19 mouse cellular contexts compared by ENCODE assay signal in the genomic region with DNA sequence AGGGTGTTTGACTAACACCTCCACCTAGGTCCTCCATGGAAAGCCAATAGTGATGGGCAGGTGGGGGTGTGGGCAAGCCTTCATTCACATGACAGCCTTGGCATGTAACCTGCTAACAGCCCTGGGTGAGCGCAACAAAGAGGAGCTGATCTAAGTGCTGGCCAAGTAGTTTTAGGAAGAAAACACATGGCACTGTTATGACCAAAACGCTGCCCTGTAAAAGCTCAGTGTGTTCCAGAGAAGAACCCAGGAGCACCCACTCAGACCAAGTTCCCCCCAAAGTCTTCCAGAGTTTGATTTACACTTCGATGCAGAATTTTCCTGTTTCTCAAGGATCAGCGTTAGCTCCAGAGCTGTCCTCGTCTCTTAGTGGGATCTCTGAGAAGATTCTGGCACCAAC.
DNase-seq lines count a peak whose midpoint lies in the region; TF ChIP-seq lines count a peak whose summit lies in the region.
"Had no signal": no experiment of that assay in that cellular context is flagged by ENCODE, and none has a peak within 500 bp of the region (broad histone marks: within the 10 kb centered on the region; RNA-seq: fewer than 3 reads in every experiment).

No protein-coding gene starts in this region.

- intact Hi-C loops in left cerebral cortex, adult 2 months (cut with DNase I) = no loop called here

- DNase-seq in heart, adult 11 months = peak; percentile 67
- no peak for DNase-seq in heart, adult 9 months (ENCODE audit: low spot score in 2 of 2)
- peak; percentile 54 for DNase-seq in heart, embryonic 10.5 days (ENCODE audit: low spot score)
- no peak for DNase-seq in heart, adult 8-10 months (ENCODE audit: low spot score)
- peak; percentile 3 for DNase-seq in embryonic facial prominence, embryonic 10.5 days (ENCODE audit: low spot score)
- no peak for DNase-seq in left cerebral cortex, adult 2 months (ENCODE audit: extremely low spot score in 1 of 2, low spot score in 2 of 2)
- DNase-seq: adrenal gland, adult 2 months; adrenal gland, adult 8-10 months; adrenal gland, postnatal 10 days; adrenal gland, postnatal 14 days; adrenal gland, postnatal 25 days; adrenal gland, postnatal 36 days; B cell, adult 2 months; cerebellum, adult 11 months; cerebellum, adult 11-12 months; cerebellum, adult 18-20 months had no signal

- H3K27ac ChIP-seq in heart, embryonic 10.5 days = no peak overlapping the region
- no peak overlapping the region for H3K27ac ChIP-seq in embryonic facial prominence, embryonic 10.5 days (replicated peaks)
- H3K27ac ChIP-seq in left cerebral cortex, adult 2 months = no peak overlapping the region

- no peaks in the 10 kb centered on the region for H3K9me3 ChIP-seq in heart, embryonic 10.5 days
- no peaks in the 10 kb centered on the region for H3K9me3 ChIP-seq in embryonic facial prominence, embryonic 10.5 days
- H3K9me3 ChIP-seq: G1E had no signal

- H3K36me3 ChIP-seq in heart, embryonic 10.5 days = no peaks in the 10 kb centered on the region
- no peaks in the 10 kb centered on the region for H3K36me3 ChIP-seq in embryonic facial prominence, embryonic 10.5 days (replicated peaks)
- H3K36me3 ChIP-seq: G1E had no signal

- no peak for TF ChIP-seq CTCF in left cerebral cortex, adult 2 months (IDR thresholded peaks at IDR 0.05)

- peaks cover 20% of the 10 kb centered on the region for H3K4me1 ChIP-seq in heart, embryonic 10.5 days
- no peaks in the 10 kb centered on the region for H3K4me1 ChIP-seq in embryonic facial prominence, embryonic 10.5 days

- 86% methylated on average over 5 of the region's 5 CpGs for WGBS in heart, embryonic 10.5 days
- WGBS in embryonic facial prominence, embryonic 10.5 days = 95% methylated on average over 5 of the region's 5 CpGs

- H3K27me3 ChIP-seq in heart, embryonic 10.5 days (ENCODE audit: insufficient read depth, poor library complexity, severe bottlenecking) = no peaks in the 10 kb centered on the region
- no peaks in the 10 kb centered on the region for H3K27me3 ChIP-seq in embryonic facial prominence, embryonic 10.5 days (replicated peaks; ENCODE audit: low read depth, poor library complexity, severe bottlenecking)
- H3K27me3 ChIP-seq: CH12.LX, Patski had no signal

- no peak overlapping the region for H3K4me3 ChIP-seq in heart, embryonic 10.5 days
- no peak overlapping the region for H3K4me3 ChIP-seq in embryonic facial prominence, embryonic 10.5 days
- no peak overlapping the region for H3K4me3 ChIP-seq in left cerebral cortex, adult 2 months

Comparison
In these comparisons a context has a peak if more than half of its experiments do, and no peak if none do; other contexts are left out.
1. DNase-seq: peak in heart, adult 11 months (single experiment), heart, embryonic 10.5 days (single experiment) and embryonic facial prominence, embryonic 10.5 days (single experiment); none in heart, adult 9 months (0 of 2), heart, adult 8-10 months (single experiment) and left cerebral cortex, adult 2 months (0 of 2).